Mouse (Mus musculus) skeletal muscle tissue, adult 2 months (tissue): ENCODE measurements around the gene Mepce.
"Not testable (repeated sequence)": the region's sequence is repeated elsewhere in the genome, so short reads cannot be mapped to it uniquely, and the experiment has no call there.

Experiments
- DNase-seq: peaks from one replicate; pipeline ENCODE4 v3.0.0-alpha.2; 2012; ENCODE audit warnings: low read depth, low spot score

The Mepce gene

DNA sequence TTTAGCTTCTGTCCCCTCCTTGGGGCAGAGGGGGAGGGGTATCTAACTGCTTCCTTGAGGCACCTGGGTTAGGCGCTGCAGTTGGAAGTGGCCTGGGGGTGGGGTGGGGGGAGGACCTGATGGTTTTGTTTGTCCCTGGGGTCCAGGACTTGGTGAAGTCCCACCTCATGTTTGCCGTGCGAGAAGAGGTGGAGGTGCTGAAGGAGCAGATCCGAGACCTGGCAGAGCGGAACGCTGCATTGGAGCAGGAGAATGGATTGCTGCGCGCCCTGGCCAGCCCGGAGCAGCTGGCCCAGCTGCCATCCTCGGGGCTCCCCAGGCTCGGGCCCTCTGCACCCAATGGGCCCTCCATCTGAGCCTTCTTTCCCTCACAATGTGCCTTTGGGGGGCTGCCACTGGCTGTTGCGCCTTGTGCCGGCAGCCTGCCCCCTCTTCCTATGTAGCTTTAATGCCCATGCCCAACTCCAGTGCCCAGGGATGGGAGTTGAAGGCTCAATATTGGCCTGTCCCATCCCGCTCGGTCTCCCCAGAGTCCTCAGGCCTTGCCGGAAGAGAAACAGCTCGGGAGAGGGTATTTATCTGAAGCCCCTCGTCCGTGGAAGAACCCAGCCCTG, 28.4 kb downstream of the Mepce start:
- no peak for DNase-seq

DNA sequence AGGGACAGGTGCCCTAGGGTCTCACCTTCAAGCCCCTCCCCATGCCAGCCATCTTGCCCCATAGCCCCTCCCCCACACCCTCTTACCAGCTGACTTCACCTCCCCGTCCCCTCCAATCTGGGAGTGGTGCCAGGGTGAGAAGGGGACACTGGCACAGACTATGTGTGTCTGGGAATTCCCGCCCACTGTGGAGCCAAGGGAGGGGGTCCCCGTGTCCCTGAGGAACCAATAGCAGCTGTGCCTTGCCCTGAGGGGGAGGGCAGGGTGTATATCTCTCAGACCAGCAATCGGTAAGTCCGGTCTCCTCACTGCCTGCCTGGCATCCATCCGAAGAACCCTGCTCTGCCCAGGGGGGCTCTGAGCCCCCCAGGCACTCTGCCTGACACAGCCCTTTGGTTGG, 29.6 kb downstream of the Mepce start:
- DNase-seq = no peak

DNA sequence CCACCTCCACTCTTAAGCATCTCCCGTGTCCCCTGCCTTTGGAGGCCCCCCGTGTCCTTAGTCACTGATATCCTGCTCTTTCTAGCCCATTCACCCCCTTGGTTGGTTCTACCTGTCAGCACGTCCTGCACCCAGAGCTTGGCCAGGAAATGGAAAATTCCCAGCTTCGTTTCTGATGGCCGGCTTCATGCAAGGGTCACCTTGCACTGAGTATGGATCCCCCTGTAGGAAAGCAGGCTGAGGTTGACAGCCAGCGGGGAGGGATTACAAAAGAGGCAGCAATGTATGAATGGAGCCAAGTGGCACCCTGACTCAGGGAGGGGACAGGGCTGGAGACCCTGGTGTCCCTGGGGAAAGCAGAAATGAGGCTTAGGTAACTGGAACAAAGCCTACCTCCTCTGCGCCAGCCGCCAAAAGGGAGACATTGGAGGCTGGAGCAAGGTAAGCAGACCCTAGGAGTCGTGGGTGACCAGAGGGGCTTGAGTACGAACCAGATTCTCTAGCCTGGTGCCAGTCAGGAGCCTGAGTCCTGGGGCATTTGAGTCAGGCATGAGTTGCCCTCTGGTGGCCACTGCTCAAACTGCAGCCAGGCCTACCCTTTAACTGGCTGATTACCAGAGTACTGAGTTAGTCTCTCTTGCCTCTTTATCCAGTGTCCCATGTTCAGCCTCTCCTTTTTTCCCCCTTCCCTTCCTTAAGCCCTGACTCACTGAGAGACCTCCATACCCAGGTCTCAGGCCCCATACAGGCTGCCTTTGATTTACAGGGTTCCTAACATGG, 30.4 kb downstream of the Mepce start:
- DNase-seq = peak; percentile 77

DNA sequence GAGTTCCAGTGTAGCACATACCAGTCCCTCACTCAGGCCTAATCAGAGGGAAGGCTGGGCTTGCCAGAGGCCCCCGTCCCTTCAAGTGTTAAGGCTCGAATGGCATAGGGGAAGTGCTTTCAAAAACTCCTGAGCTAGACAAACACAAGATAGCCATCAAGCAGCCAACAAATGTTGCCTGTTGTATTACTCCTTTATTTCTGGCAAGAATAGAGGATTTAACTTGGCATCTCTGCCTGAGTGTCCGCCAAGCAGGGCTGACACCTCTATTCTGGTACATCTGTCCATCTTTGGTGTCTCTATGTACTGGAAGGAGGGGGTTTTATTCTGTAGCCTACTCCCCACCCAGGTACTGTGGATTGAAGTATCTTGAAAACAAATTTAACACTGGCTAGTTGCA, 31.3 kb downstream of the Mepce start:
- no peak for DNase-seq

DNA sequence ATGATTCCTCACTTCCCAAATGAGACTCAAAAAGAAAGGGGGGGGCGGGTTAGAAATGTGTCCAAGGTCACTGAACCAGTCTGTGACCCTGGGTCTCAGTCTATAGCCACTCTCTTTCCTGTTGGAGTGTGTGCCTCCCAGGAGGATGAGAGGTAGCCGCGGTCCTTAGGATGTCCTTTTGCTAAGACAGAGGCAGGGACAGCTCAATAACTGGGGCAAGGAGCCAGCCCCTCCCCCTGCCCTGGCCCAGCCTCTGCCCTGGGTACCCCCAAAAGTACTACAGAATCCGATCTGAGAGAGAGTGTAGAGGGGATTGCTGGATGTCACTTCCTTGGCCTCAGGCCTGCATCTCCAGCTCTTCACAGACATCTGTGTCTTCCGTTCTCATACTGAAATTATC, 32.0 kb downstream of the Mepce start:
- no peak for DNase-seq

DNA sequence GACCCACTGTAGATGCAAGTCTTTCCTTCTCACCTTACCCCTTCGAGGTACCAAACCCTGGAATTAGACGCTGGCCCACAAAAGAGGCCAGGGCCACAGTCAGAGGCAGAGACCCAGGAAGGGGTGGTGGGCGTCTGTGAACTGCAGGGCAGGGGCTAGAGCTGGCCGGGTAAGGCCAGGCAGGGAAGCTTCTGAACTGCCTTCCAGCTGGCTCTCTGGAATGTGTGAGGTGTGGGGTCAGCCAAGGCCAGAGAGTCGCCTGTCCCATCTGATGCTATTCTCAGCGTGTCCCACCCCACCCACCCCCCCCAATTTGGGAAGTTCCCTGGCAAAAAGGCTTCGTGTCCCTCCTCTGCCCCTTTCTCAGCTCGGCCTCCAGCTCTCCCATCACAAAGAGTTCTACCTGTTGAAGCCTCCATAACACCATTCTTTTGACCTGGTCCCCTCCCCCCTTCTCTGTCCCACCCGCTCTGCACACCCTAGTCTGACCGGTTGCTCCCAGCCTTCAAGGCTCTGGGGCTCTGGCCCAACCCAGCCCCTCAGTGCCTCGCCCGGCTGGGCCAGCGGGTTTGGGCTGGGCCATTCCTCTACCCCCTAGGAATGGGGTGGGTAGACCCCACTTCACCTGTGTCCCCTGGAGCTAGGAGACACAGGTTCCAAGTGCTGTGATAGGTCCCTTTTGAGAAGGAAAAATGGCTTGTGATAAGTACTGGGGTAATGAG, 34.2 kb downstream of the Mepce start:
- no peak for DNase-seq

DNA sequence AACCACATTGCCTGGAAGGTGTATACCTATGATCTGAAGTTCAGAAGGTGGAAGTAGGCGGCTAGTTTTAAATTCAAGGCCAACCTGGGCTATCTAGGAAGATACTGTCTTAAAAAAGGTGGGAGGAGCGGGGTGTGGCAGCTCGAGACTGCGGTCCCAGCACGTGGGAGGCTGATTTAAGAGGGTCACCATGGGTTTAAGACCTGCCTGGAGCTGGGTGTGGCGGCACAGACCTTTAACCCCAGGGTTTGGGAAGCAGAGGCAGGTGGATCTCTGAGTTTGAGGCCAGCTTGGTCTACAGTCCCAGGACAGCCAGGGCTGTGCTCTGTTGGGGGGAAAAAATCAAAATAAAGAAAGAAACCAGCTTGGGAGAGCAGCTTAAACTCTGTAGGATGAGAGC, 35.5 kb downstream of the Mepce start:
- no peak for DNase-seq

DNA sequence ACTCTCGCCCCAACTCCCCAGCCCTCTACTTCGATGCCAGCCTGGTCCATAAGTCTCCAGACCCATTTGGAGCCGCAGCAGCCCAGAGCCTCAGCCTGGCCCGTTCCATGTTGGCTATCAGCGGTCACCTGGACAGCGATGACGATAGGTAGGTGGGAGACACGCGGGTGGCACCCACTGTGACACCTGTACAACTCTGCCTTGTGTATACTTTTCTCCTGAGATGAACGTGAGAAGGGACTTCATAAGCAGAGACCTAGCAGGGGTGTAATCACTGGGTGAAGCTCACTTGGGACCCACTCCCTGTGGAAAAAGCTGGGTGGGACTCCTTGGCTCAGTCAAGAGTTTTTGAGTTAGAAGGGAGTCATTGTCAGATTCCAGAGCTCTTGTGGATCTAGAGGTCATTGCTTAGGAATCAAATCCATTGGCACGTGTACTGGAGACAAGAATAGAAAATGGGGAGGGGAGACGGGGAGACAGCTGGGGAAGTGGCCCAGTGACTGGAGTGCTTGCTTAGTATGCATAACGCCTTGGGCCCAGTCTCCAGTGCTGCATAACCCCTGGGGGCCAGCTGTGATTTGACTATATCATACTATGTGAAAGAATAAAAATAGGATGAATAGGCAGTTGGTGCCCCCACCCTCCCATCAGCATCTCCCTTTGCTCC, 36.1 kb downstream of the Mepce start:
- no peak for DNase-seq

DNA sequence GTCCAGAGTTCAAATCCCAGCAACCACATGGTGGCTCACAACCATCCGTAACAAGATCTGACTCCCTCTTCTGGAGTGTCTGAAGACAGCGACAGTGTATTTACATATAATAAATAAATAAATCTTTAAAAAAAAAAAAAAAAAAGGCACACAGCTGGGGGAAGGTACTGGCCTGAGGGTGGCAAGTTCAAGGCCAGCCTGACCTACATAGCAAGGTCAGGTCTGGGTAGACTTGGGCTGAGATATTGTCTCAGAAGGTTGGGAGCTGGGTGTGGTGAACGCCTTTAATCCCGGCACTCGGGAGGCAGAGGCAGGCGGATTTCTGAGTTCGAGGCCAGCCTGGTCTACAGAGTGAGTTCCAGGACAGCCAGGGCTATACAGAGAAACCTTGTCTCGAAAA, 37.2 kb downstream of the Mepce start:
- DNase-seq = not testable (repeated sequence)

DNA sequence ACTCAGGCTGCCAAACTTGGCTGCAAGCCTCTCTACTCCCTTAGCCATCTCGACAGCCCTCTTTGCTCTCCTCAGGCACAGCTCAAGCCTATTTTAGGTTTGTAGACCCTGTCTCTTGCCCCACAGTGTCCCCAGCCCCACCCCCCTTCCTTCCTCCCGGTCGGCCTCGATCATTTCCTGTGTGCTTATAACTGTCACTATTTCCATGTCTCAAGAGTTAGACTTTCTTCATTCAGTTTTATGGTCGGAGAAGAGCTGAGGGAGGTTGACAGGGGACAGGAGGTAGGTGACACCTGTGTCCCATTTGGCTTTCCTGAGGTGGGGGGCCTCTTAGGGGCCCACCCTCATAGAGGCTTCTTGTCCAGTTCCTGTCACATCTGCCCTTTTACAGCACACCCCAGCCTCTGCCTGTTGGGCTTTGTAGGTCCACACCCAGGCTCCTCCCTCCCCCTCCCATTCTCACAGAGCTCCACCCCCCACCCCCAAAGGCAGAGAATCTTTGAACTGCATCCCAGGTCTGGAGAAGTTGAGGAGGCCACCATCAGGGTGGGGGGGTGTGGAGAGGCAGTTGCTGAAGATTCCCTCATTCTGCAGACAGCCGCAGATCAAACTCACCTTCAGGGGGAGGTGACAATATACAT, 38.1 kb downstream of the Mepce start:
- no peak for DNase-seq

DNA sequence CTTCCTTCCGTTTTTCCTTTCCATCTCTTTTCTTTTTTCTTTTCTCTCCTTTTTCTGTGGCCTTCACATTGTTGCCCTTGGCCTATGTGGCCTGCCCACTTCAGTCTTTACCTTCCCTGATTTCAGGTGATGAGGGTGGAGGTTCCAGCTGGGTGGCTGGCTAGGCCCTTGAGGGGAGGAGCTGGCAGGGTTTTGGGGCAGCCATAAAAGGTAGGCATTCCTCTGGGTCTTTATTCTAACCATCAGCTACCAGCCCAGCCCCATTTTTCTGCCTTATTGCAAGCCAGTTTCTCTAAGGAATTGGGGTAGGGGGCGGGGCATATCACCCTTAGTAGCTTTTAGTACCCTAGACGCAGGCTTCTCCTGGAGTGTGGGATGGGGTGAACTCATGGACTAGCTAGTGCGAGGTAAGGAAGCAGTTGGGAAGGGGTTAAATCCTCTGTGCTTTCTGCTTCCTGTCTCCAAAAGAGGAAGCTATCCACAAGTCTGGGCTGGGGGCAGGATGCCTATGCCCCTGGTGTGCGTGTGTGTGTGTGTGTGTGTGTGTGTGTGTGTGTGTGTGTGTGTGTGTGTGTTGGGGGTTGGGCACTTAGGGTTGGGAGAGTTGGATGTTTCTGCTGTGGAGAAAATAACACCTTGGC, 39.2 kb downstream of the Mepce start:
- DNase-seq = no peak

DNA sequence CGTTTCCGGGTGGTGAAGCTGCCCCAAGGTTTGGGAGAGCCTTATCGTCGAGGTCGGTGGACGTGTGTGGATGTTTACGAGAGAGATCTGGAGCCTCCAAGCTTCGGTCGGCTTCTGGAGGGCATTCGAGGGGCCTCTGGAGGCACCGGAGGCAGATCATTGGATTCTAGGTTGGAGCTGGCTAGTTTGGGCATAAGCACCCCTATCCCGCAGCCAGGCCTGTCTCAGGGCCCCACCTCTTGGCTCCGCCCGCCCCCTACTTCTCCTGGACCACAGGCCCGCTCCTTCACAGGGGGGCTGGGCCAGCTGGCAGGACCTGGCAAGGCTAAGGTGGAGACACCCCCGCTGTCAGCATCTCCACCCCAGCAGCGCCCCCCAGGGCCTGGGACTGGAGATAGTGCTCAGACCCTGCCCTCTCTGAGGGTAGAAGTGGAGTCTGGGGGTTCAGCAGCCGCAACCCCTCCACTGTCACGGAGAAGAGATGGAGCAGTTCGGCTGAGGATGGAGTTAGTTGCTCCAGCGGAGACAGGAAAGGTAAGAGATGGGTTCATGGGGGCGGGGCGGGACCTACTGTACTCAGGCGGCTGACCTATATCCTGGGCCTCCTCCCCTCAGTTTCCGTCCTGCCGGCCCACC, 40.0 kb downstream of the Mepce start:
- DNase-seq = no peak

DNA sequence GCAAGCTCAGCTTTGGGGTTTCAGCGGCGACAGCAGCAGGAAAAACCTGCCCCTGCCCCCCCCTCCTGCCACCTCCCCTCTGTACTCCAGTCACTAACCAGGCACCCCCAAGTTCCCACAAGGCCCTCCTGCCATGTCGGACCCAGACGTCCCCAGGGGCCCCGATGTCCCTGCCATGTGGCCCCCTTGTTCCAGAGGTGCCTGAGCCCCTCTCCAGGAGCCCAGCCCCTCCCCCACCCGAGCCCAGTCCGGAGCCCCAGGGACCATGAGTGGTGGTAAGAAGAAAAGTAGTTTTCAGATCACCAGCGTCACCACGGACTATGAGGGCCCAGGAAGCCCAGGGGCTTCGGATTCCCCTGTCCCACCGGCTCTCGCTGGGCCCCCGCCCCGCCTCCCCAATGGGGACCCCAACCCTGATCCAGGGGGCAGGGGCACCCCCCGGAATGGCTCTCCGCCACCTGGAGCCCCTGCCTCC, 40.6 kb downstream of the Mepce start:
- DNase-seq = no peak

DNA sequence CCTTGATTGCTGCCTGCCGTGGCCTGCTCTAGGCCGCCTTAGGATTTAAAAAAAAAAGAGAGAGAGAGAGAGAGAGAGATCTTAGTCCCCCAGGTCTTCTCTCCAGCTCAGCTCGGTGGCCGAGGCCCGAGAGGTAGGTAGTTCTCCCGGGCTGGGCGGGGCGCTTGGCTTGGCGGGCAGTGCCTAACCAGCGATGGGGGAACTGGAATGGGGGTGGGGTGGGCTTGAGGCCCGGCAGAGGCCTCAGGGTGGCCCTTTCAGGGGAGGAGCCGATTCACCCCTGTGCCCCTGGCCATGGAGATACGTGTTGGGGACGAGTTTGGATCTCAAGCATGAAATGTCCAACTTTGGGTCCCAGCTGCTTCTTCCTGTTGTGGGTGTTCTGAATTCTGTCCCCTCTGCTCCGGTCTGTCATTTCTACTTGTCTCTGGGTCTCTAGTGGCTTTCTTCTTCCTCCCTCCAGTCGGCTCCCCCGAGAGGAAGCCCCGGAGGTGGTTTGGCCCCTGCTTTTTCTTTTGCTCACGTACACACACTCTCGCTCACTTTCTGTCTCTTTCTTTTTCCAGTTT, 41.1 kb downstream of the Mepce start:
- DNase-seq = no peak

DNA sequence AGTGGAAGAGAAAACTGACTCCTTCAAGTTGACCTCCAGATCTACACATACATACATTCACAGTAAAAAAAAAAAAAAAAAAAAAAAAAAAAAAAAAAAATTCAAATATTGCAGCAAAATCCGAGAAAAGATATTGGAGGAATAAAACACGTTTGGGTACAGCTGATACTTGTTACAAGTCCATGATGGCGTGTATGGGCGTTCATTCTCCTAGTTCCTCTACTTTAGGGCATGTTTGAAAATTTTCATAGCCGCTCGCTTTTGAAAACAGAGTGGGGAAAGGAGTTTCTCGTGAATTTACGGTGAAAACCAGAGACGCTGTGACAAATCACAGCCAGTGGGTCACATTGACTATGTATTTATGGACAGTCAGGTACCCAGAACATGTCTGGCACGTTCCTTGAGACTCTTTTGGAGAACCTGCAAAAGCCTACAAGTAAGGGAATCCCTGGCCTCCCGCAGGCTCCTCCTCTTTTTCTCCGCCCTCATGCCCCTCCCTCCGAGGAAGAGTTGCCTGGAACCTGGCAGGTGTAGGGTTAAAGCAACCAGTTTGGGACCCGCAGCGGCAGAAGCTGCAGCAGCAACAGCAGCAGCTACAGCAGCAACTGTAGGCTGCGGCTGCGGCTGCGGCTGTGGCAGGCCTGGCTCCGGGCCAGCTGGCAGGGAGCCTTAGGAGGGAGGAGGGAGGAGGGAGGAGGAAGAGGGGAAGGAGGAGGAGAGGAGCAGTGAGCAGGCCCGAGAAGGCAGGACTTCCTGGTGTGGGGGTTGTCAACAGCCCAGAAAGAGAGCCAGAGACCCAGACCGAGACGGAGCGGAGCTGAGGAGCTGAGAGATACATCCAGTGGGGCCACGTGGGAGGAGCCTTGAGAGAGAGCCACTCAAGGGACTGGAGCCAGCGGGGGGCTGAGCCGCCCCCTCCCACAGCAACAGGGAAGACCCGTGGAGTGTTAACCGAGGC, 42.0 kb downstream of the Mepce start, which contains the start of gene Tsc22d4:
Gene Tsc22d4, plus strand, starts transcription at position 517 of the 958 bp plus-strand sequence.
- peak; percentile 93 for DNase-seq

DNA sequence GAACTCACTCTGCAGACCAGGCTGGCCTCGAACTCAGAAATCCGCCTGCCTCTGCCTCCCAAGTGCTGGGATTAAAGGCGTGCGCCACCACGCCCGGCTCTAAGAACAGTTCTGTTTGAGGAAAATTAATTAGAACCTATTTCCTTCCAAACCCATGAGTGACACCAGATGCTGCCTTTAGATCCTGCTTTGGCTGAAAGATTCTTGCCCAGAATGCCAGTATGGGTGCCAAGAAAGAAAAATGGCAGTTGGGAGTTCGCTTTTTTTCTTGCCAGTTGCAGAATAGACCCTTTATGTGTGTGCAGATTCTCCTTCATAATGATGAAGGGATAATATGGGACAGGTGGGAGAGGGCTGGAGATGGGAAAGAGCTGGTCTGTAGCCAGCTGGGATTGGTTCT, 43.3 kb downstream of the Mepce start:
- DNase-seq = no peak

DNA sequence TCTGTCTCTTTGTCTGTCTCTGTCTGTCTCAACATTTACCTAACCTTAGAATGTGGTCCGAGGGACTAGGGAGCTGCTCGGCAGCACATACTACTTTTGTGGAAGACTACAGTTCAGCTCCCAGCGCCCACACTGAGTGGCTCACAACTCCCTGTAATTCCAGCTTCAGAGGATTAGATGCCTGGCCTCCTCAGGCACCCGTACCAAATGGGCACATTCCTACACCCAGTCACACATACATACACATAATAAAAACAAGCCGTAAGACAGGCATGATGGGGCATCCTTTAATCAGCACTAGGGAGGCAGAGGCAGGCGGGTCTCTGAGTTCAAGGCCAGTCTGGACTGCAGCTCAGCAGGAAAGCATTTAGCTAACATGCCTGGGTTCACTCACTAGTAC, 44.6 kb downstream of the Mepce start:
- no peak for DNase-seq

DNA sequence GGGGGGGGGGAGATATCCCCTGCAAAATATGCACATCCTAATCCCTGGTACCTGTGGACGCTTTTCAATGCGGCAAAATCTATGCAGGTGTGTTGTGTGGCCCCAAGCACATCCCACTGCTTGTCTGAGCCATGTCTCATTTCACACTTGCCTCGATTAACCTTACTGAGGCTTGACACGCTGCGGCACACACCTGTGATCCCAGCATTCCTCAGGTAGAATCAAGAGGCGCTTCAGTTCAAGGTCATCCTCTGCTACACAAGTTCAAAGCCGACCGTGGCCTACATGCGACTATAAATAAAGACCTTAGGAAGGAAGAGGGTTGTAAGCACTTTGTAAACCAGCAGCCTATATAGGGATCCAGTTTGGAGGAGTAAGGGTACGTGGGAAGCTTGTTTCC, 45.4 kb downstream of the Mepce start:
- DNase-seq = no peak
